Mouse (Mus musculus): ENCODE measurements around the gene Ugt1a10.

- TF ChIP-seq POLR2A (IDR thresholded peaks at IDR 0.05; ENCODE audit: extremely low read depth, insufficient read depth, low read length) (no peak), CTCF (IDR thresholded peaks at IDR 0.05; ENCODE audit: extremely low read depth, insufficient read depth, low read length) (no peak)
These were observed 32.3 kb downstream of the Ugt1a10 start, which contains the start of gene Ugt1a8 for GRCm38 (mm10) chr1:88087513-88087912.
